Mouse (Mus musculus) embryo, embryonic 11.5 days (tissue): ENCODE results near the gene Ablim1.
A peak's percentile ranks its signal among the peaks of the same experiment; 100 is the strongest.

Experiments used
- DNase-seq: peaks from one replicate; pipeline ENCODE4 v3.0.0-alpha.2; 2012; ENCODE audit warnings: low read depth, low spot score

The Ablim1 gene

DNA sequence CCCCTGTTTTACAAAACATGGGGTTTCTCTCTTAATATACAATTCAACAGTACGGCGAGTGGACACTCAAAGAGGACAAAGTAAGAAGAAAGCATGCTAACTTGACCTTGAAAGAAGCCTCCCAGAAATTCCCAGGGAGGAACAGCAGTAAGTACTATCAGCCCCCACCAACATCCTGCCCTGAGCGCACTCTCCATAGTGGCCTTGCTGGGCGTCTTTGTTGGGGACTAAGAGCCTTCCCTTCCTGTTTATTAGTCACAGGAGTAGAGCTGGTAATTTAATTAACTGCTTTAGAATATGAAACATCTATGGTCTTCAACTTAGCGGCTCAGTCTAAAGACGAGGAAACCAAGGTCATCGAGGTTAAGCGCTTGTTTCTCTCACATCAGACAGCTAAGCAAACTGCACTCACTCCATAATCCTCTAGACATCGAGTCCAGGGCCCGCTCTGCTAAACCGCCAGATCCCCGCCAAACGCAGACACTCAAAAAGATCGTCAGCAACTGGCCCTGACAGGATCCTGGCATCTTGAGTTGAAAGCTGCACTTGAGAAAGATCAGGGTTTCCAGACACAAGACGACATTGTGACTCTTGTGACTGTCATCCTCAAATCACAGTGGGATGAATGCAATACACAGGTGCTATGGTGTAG lies 50.3 kb downstream of the Ablim1 start:
- DNase-seq, result no peak

GRCm38 (mm10) chr19:57257801-57258200 lies 56.9 kb downstream of the Ablim1 start:
- DNase-seq, result no peak

GRCm38 (mm10) chr19:57256666-57257065 lies 58.1 kb downstream of the Ablim1 start:
- DNase-seq, result no peak

DNA sequence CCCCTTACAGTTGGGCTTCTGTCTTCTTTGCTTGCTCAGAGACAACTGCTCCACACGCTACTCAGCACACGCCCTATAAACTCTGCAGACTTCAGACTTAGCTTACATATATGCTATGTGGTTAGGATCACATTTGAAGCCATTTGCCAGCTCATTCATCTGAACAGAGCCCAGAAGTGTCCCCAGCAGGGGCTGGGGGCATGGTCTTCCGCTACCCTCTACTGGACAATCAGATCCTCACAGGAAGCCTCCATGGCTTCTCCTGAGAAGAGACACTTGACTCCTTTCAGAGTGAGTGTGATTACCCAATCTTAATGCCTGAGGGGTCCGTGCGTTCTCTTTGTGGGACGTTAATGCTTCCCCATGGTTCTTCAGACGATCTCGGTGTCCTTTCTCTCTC lies 59.6 kb downstream of the Ablim1 start:
- no peak for DNase-seq

DNA sequence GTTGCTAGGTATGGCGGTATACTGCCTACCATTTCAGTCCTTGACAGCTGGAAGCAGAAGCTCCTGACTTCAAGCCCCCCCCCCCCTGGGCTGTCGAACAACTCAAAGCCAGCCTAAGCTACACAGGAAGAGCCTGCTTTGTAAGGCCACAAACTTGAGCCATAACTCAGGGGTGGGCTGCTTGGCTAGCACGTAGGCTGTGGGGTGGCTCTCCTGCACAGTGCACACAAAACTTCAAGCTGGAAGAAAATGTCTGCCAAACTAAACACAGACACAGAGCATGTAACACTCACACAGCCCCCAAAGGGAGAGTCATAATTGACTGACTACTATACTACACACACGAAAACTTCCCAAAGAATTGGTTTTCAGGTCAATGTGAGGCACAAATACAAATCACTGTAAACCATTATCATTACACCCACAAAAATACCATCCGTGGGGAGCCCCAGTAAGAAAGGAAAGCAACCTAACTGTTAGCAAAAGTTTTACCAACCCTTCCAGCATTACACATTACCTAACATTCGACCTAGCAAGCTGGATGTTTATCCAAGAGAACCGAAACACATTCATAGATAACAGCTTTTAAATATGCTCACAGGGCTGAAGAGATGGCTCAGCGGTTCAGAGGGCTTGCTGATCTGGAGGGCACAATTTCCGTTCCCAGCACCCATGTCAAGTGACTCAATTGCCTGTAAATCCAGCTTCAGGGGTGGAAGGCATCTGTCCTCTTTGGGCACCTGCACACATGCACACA lies 61.8 kb downstream of the Ablim1 start:
- DNase-seq, result no peak

- no peak for DNase-seq
These were observed 65.9 kb downstream of the Ablim1 start for GRCm38 (mm10) chr19:57248781-57249180.

GRCm38 (mm10) chr19:57247221-57247620 lies 67.5 kb downstream of the Ablim1 start:
- DNase-seq, result no peak

GRCm38 (mm10) chr19:57244281-57244680 lies 70.4 kb downstream of the Ablim1 start:
- DNase-seq, result no peak

DNA sequence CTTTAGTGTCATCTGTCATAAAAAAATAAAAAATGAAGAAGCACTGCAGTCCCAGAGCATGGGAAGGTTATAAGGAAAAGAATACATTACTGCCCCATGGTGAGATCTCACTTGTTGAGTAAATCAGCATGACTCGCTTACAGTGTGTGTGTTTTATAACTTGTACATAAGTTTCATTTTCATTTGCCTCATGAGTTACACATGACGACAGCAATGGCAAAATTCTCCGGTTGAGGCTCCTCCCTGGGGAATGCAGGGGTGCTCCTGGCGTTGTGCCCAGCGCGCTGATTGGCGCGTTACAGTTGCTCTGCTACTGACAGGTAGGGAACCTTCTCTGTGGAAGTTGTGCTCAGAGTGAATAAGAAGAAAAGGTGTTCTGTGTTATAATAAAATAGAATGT lies 71.1 kb downstream of the Ablim1 start:
- no peak for DNase-seq

- DNase-seq, result no peak
These were observed 71.5 kb downstream of the Ablim1 start for GRCm38 (mm10) chr19:57243191-57243590.

DNA sequence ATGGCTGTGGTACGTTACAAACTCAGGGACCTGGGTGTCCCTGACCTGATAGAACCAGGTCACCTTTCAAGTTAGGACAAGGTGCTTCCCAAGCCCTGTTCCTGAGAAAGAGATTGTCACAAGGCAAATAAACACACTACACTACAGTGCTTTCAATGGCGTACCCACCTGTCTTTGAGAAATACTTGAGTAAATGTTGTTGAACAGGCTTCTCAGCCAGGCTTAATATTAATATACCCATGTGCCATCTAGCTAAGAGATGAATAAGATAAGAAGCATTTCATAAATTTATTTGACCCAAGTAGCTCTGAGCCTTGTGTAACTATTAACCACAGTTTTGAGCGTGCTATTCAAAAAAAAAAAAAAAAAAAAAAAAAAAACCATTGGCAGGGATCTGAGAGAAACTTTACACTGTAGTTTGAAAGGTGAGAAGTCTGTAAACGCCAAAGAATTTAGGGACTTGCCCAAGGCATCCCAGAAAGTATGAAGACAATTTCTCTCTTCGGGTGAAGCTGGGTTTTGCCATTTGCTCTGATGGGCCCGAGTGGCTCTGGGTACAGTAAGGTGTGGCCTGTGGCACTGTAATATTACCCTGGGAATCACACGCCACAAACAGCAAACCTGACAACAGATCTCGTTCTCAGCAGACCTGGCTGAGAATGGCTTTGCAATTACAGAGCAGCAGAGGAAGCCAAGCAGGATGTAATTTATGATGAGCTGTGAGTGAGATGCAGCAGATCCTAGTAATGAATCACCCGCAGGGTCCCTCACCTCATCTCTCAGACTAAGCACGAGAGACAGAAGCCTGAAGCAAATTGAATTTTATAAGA lies 73.1 kb downstream of the Ablim1 start:
- peak; percentile 29 for DNase-seq

DNA sequence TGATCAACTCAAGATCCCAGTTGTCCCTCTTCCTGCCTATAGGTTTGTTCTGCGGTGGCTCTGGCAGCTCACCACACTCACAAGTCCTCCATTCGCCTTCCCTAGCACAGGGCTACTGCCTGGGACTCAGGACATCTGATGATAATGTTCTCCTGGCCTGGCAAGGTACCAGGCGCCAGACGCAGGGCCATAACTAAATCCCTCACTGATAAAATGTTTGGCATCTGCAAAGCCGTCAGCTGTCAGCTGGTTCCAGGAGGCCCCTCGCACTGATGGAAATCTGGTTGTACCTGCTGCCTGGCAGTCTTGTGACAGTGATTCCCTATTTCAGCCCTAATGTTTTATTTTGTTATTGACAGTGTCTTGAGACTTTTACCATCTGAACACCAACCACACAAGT lies 74.5 kb downstream of the Ablim1 start:
- no peak for DNase-seq

GRCm38 (mm10) chr19:57239176-57239784 lies 75.4 kb downstream of the Ablim1 start:
- DNase-seq, result no peak

- DNase-seq, result no peak
These were observed 76.3 kb downstream of the Ablim1 start for GRCm38 (mm10) chr19:57238461-57238860.

DNA sequence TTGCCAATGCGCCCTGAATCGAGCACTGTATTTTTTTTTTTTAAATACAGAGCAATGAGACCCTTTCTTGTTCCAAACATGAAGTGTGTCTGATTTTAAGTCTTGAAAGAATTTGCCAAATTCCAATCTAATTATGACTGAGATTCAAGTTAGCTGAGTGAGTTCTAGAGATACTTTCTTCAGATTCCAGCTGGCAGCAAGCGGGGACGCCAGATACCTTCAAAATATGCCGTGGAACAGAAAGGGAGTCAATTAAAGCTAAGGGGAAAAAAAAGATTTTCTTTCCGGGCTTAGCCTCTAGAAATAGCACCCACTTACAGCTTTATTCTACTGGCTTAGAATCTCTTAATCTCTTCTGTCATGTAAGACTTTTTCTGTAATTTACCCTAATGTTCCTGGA lies 77.2 kb downstream of the Ablim1 start:
- no peak for DNase-seq

DNA sequence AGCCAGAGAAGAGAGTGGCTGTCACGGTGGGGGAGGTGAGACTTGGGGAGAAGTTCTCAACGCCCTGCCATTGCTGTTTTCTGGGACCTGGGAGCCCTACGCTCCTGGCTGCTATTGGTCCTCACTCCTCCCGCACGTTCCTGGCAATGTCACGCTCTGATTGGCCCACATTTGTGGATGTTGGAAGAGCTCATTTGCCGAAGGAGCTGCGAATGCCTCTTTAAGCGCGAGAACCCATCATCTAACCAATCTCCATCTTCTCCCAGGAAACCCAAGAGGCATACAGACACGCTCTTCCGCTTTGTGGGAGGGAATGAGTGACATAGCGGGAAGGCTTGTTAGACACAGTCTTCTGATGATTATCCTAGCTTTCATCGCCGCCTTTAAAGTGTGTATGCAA lies 78.1 kb downstream of the Ablim1 start:
- no peak for DNase-seq

DNA sequence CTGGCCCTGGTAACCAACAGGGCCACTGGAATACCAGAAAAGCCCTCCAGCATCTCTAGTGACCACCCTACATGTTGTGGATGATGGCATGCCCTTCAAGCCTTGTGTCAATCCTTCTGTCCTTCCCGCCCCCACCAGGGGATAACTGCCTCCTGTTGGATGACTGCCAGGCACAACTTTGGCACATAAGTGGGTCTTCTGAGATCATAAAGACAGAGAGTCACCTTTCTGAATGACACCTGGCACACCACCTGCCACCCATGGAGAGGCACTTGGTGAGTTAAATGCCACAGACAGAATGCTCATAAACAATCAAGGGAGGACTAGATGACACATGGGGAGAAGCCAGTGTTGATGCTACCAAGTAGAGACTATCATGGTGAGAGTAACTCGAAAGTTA lies 78.8 kb downstream of the Ablim1 start:
- no peak for DNase-seq

- DNase-seq, result no peak
These were observed 83.7 kb downstream of the Ablim1 start for GRCm38 (mm10) chr19:57230996-57231395.

DNA sequence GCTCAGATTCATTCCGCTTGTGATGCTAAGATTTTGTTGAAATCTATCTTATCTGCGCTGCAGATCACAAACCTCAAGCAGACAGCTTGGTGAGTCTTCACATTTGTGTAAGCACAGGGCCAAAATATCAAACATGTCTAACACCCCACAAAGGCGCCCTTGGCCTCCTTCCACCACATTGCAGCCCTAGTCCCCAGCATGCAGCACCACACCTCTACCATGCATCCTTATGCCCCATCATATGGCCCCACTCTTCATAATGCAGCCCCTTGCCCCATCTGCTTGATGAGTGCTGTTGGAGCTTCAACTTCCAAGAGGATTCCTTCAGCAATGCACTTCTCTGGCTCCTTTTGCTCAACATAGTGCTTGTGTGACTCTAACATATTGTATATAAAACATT lies 85.6 kb downstream of the Ablim1 start:
- no peak for DNase-seq

DNA sequence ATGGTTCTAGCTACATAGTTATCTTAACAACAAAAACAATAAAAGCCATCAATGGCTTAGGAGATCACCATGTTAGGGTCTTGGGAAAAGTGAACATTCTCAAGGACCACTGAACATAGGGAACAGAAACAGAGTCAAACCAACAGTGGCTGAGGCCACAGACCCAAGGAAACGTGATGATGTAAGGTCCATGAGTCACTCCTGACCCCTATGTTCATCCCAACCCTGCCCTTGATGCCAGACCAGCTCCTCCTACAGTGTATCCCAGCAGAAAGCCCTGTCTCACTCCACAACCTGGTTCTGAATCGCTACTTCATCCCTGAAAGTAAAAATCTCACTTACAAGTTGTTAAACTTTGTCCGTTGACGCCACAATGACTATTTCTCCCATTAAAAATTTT lies 86.1 kb downstream of the Ablim1 start:
- no peak for DNase-seq

DNA sequence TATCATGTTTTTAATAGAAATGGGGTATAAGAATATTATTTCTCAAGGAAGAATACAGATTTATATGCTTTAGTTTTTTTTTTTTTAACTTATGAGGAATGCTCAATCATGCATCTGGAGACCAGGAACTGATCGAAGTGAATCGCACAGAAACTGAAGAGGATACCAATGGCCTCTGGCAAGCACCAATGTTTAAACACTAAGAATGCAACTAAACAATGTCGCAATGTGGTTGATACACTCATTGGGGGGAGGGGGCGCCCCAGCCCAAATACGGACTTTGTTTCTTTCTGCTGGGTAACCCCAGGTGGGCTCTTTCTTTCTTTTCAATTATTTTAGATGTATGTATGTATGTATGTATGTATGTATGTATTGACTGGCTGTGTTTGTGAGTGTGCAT lies 90.3 kb downstream of the Ablim1 start:
- no peak for DNase-seq

DNA sequence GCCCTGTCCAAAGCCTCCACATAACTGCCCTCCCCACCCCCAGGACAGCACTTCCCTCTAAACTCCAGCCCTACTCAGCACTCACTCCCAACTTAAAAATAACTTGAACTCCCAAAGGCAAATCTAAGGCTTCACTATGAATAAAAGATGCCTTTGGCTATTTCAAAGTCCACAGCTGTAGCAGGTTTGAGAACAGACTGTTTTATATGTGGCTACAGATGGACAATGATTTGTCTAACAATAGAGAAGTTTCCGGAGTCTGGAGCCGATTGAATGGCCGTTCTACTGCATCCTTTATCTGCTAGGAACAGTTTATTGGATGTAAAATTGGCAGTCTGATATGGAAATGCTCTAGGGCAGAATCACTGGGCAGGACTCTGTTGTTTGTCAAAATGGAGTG lies 91.0 kb downstream of the Ablim1 start:
- no peak for DNase-seq
